Mouse (Mus musculus) myocyte (in vitro differentiated cells): ENCODE results near the gene Olfr618. TPM values are rescaled to one million over a fixed set of nuclear protein-coding genes. Genes with fewer than 3 reads are reported as not detected.

Source experiments
- H3K27me3 ChIP-seq: one replicate; pipeline ENCODE4 v1.6.1; 2011; ENCODE audit not compliant: control insufficient read depth, insufficient read depth, insufficient read length
- H3K36me3 ChIP-seq: one replicate; pipeline ENCODE4 v1.6.1; 2011; ENCODE audit not compliant: control insufficient read depth, insufficient read depth
- H3K4me2 ChIP-seq: one replicate; pipeline ENCODE4 v1.6.1; 2011; ENCODE audit warnings: low read depth, control low read depth
- H3K4me3 ChIP-seq: one replicate; pipeline ENCODE4 v1.5.1; 2011; ENCODE audit warnings: mild to moderate bottlenecking, control low read depth, moderate library complexity
- H3K79me2 ChIP-seq: one replicate; pipeline ENCODE4 v1.6.1; 2011; ENCODE audit not compliant: control insufficient read depth, insufficient read depth
- H3ac ChIP-seq: one replicate; pipeline ENCODE4 v1.6.1; 2011; ENCODE audit not compliant: control insufficient read depth, insufficient read length
- CEBPB ChIP-seq: IDR thresholded peaks from 2 replicates; pipeline ENCODE4 v1.6.1; 2011; ENCODE audit warnings: mild to moderate bottlenecking, moderate library complexity; ENCODE audit not compliant: poor library complexity, insufficient read depth, severe bottlenecking
- E2F4 ChIP-seq: IDR thresholded peaks from one replicate; pipeline ENCODE4 v1.6.1; 2011; ENCODE audit warnings: mild to moderate bottlenecking, control low read depth, moderate library complexity; ENCODE audit not compliant: insufficient read depth
- MAX ChIP-seq: IDR thresholded peaks from one replicate; pipeline ENCODE4 v1.6.1; 2011; ENCODE audit warnings: low read depth, mild to moderate bottlenecking, control low read depth
- MYOD1 ChIP-seq, 3 experiments: IDR thresholded peaks; one replicate each; pipeline ENCODE4 v1.6.1; 2011; ENCODE audit warnings: control low read depth in 2 of 3, low read depth in 2 of 3, mild to moderate bottlenecking in 2 of 3, moderate library complexity in 1 of 3; ENCODE audit not compliant: insufficient read length in 2 of 3, control insufficient read depth in 1 of 3
- MYOG ChIP-seq, 3 experiments: IDR thresholded peaks; one replicate each; pipeline ENCODE4 v1.6.1; 2011; ENCODE audit warnings: control low read depth in 2 of 3, low read depth in 2 of 3, mild to moderate bottlenecking in 2 of 3; ENCODE audit not compliant: insufficient read length in 2 of 3, control insufficient read depth in 1 of 3, insufficient read depth in 1 of 3
- POLR2A ChIP-seq: IDR thresholded peaks from one replicate; pipeline ENCODE4 v1.6.1; 2011; ENCODE audit warnings: low read depth, mild to moderate bottlenecking, control low read depth, moderate library complexity; ENCODE audit not compliant: insufficient read length
- POLR2AphosphoS2 ChIP-seq: IDR thresholded peaks from one replicate; pipeline ENCODE4 v1.6.1; 2011; ENCODE audit warnings: low read depth, control low read depth; ENCODE audit not compliant: insufficient read length
- REST ChIP-seq: IDR thresholded peaks from one replicate; pipeline ENCODE4 v1.6.1; 2011; ENCODE audit warnings: mild to moderate bottlenecking, control low read depth, moderate library complexity; ENCODE audit not compliant: insufficient read depth, insufficient read length
- SRF ChIP-seq: IDR thresholded peaks from one replicate; pipeline ENCODE4 v1.6.1; 2011; ENCODE audit warnings: low read depth; ENCODE audit not compliant: control insufficient read depth, insufficient read length
- TCF12 ChIP-seq: IDR thresholded peaks from one replicate; pipeline ENCODE4 v1.6.1; 2011; ENCODE audit warnings: mild to moderate bottlenecking, control low read depth; ENCODE audit not compliant: poor library complexity, insufficient read depth, severe bottlenecking
- TCF3 ChIP-seq: IDR thresholded peaks from one replicate; pipeline ENCODE4 v1.6.1; 2011; ENCODE audit warnings: low read depth, control low read depth; ENCODE audit not compliant: insufficient read length
- USF1 ChIP-seq: IDR thresholded peaks from one replicate; pipeline ENCODE4 v1.6.1; 2011; ENCODE audit warnings: low read depth, mild to moderate bottlenecking, control low read depth, moderate library complexity
- polyA plus RNA-seq: library from polyadenylated mRNA; unstranded; fragments of >200 nt; fragmentation: generic; extraction: Trizol; gene quantifications from one replicate; pipeline ENCODE4 v1.2.1, GENCODE M21; 2012; ENCODE audit warnings: missing spikeins

The Olfr618 gene
- polyA plus RNA-seq, 1 experiment: not detected

- Histone ChIP-seq H3K79me2 (no peaks in the 10 kb centered on the region), H3K27me3 (no peaks in the 10 kb centered on the region), H3K4me3 (no peak within 1 kb of the TSS), H3ac (no peak within 1 kb of the TSS), H3K36me3 (no peaks in the 10 kb centered on the region), H3K4me2 (no peak within 1 kb of the TSS)
- TF ChIP-seq SRF (no peak), CEBPB (no peak), POLR2A (no peak), MYOG (IDR thresholded peaks at IDR 0.05; ENCODE audit: control insufficient read depth in 1 of 3, insufficient read depth in 1 of 3, insufficient read length in 2 of 3, low read depth in 2 of 3) (no peak), MAX (no peak), E2F4 (no peak), TCF3 (no peak), MYOD1 (IDR thresholded peaks at IDR 0.05; ENCODE audit: control insufficient read depth in 1 of 3, insufficient read length in 2 of 3, low read depth in 2 of 3) (no peak), POLR2AphosphoS2 (no peak), USF1 (no peak), TCF12 (no peak), REST (no peak)
Measured at GRCm38 (mm10) chr7:103572761-103573160, 17.1 kb upstream of the Olfr618 start, which contains the start of gene Olfr617. TSS of gene Olfr617 (plus strand) at chr7:103573061.

GRCm38 (mm10) chr7:103600275-103600674 lies 10.4 kb downstream of the Olfr618 start, which contains the start of gene Olfr619:
TSS of gene Olfr619 (plus strand) at chr7:103600575.
- TF ChIP-seq MYOG (IDR thresholded peaks at IDR 0.05; ENCODE audit: control insufficient read depth in 1 of 3, insufficient read depth in 1 of 3, insufficient read length in 2 of 3, low read depth in 2 of 3) (no peak), MYOD1 (IDR thresholded peaks at IDR 0.05; ENCODE audit: control insufficient read depth in 1 of 3, insufficient read length in 2 of 3, low read depth in 2 of 3) (no peak), POLR2AphosphoS2 (no peak), SRF (no peak), TCF12 (no peak)
- Histone ChIP-seq H3K36me3 (no peaks in the 10 kb centered on the region), H3K4me3 (no peak within 1 kb of the TSS), H3K27me3 (no peaks in the 10 kb centered on the region), H3ac (no peak within 1 kb of the TSS), H3K79me2 (no peaks in the 10 kb centered on the region), H3K4me2 (no peak within 1 kb of the TSS)

GRCm38 (mm10) chr7:103607425-103607824 lies 17.5 kb downstream of the Olfr618 start:
- TF ChIP-seq TCF12 (no peak), REST (no peak), TCF3 (no peak), MAX (no peak), MYOD1 (IDR thresholded peaks at IDR 0.05; ENCODE audit: control insufficient read depth in 1 of 3, insufficient read length in 2 of 3, low read depth in 2 of 3) (no peak), POLR2AphosphoS2 (no peak), SRF (no peak)
- H3K4me3 ChIP-seq: no peak overlapping the region
- H3K79me2 ChIP-seq: no peaks in the 10 kb centered on the region
- H3K4me2 ChIP-seq: no peak overlapping the region
- no peaks in the 10 kb centered on the region for H3K36me3 ChIP-seq
- H3K27me3 ChIP-seq: no peaks in the 10 kb centered on the region
- H3ac ChIP-seq: no peak overlapping the region

- H3K4me2 ChIP-seq: no peak within 1 kb of the TSS
- no peaks in the 10 kb centered on the region for H3K27me3 ChIP-seq
- no peak within 1 kb of the TSS for H3ac ChIP-seq
- H3K79me2 ChIP-seq: no peaks in the 10 kb centered on the region
- no peak for TF ChIP-seq REST
- TF ChIP-seq USF1: no peak
- TF ChIP-seq CEBPB: no peak
- no peak for TF ChIP-seq TCF3
- TF ChIP-seq POLR2AphosphoS2: no peak
- TF ChIP-seq MAX: no peak
- no peak for TF ChIP-seq MYOG (IDR thresholded peaks at IDR 0.05; ENCODE audit: control insufficient read depth in 1 of 3, insufficient read depth in 1 of 3, insufficient read length in 2 of 3, low read depth in 2 of 3)
- TF ChIP-seq E2F4: no peak
- TF ChIP-seq TCF12: no peak
- TF ChIP-seq MYOD1 (IDR thresholded peaks at IDR 0.05; ENCODE audit: control insufficient read depth in 1 of 3, insufficient read length in 2 of 3, low read depth in 2 of 3): no peak
- no peak for TF ChIP-seq POLR2A
- TF ChIP-seq SRF: no peak
- H3K4me3 ChIP-seq: no peak within 1 kb of the TSS
- no peaks in the 10 kb centered on the region for H3K36me3 ChIP-seq
Measured at GRCm38 (mm10) chr7:103612434-103612833, 22.5 kb downstream of the Olfr618 start, which contains the start of gene Olfr620. TSS of gene Olfr620 (minus strand) at chr7:103612534.

- Histone ChIP-seq H3K27me3 (no peaks in the 10 kb centered on the region), H3ac (no peak overlapping the region), H3K4me2 (no peak overlapping the region), H3K79me2 (no peaks in the 10 kb centered on the region), H3K4me3 (no peak overlapping the region), H3K36me3 (no peaks in the 10 kb centered on the region)
- TF ChIP-seq TCF3 (no peak), TCF12 (no peak), E2F4 (no peak)
Measured at GRCm38 (mm10) chr7:103636795-103637194, 46.9 kb downstream of the Olfr618 start.
